Mouse (Mus musculus): ENCODE results near the gene Nostrin.

Nostrin gene

DNA sequence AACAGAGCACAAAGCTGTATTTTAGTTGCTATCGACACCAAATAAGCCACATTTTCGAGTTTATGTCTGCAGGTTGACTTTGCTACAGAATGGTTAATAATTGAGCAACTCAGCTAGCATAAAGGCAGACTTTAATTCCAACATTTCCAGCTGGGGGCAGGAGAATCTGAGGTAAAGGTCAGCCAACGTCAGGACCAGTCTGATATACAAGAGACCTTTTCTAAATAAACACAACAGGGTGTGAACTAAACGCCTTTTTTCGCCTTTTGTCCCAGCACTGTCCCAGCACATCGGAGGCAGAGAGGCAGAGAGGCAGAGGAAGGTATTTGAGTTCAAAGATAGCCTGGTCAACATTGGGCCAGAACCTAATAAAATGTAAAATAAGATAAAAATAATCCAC lies 69.6 kb downstream of the Nostrin start:
- DNase-seq (ENCODE audit: low read depth, low spot score): no peak

DNA sequence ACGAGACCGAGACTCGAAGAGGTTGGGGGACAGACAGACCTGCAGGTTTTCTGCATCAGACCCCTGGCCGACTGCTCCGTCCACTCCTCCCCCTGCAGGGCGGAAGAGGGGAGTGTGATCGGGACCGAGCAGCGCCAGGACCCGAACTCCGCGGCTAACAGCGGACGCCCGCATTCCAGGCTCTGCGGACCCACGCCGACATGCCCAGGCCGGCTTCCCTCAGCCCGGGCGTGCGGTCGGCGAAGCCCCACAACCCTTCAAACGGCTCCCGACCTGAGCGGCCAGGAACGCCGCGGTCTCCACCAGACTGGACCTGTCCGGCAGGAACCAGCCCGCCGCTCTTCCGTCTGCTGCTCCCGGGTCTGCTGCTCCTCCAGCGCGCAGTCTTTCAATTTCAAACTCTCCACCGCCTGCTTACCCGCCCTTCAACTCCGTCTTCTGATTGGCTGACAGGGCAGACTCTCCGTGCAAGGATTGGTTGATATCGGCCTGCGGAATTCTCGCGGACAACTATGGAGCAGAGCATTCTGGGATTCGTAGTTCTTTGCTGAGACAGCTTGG lies 70.3 kb downstream of the Nostrin start, which contains the start of gene Spc25:
TSS of gene Spc25 (minus strand) at position 404 of the 561 bp plus-strand sequence.
- peak; percentile 94 for DNase-seq (ENCODE audit: low read depth, low spot score)

DNA sequence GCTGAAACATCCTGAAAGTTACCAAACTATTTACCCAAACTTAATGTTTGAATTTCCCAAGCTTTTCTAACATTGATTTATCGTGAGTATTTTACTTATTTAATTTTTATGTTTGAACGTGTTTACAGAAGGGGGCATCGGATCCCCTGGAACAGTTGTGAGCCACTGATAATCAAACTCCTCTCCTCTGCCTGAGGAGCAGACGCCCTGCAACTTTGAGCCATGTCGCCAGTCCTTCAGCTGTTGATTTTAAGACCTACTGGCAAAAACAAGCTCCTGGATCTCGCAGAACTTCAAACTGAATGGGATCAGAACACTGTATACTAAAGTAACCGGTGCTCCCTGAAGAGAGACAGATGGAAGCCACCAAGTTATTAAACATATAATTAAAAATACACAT lies 70.9 kb downstream of the Nostrin start:
- DNase-seq (ENCODE audit: low read depth, low spot score): peak; percentile 44

DNA sequence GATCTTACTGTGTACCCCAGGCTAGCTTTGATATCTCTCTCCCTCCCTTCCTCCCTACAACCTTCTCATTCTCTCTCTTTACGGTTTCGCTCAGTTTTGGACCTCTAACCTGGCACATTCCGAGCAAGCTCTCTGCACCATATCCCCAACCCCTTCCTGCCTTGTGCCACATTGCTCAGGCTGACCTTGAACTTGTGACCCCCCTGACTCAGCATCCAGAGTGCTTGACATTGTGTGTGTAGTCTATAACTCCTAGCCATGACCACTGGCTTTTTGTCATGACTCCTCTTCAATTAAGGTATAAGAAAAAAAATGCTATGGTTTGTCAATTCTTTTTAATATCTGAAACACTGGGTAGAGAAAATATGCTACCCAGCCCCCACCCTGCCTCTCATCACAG lies 74.1 kb downstream of the Nostrin start:
- no peak for DNase-seq (ENCODE audit: low read depth, low spot score)

DNA sequence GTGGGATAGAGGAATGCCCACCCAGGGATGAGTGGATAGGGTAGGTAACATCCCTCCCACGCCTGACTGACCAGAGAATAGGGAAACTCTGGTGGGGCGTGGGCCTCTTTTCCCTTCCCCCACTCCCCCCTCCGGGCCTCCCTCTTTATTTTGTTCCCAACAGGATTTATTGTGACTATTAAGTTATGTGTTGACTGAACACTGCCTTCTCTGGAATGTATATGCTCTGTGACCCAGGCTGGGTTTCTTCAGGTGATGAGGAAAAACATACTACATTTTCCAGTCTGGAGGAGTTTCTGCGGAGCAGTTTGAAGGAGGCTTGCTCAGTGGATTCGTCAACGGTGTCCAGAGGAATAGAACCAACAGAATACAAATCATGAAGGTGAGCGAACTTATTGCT lies 75.2 kb downstream of the Nostrin start, which contains the start of gene G6pc2:
TSS of gene G6pc2 (plus strand) at position 301 of the 400 bp plus-strand sequence.
- DNase-seq (ENCODE audit: low read depth, low spot score): no peak

DNA sequence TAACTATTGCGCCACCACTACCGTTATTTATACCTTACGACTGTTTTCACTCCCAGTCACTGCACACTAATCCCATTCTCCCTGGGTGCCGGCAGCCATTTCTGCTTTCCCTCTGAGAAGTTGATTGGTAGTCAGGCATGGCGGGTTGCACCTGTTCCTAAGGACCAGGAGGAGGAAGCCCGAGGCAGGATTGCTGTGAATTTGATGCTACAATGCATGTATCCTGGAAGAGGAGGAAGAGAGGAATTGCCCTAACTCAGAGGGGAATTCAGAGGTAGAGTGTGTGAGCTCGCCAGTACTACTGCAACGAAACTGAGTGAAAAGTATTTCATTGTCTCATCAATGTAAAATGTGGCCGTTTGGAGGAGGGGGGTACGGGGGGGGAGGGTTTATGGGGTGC lies 77.1 kb downstream of the Nostrin start:
- DNase-seq (ENCODE audit: low read depth, low spot score): no peak

DNA sequence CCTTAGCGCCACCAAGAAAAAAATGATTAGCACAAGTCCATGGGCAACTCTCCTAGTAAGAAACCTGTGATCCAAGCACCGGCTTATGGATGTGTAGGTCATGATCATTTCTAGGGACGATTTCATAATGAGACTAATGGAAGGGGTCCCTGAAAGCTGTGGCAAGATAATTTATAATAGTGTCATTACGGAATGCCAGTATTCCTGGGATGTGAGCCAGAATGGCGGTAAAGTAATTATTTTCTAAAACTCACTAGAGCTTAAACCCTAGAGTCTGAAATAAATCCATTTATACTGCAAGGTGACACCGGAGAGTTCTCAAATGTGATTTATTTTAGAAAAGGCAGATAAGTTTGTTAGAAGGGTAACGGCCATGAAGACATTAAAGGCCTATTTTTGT lies 79.6 kb downstream of the Nostrin start:
- DNase-seq (ENCODE audit: low read depth, low spot score): no peak

DNA sequence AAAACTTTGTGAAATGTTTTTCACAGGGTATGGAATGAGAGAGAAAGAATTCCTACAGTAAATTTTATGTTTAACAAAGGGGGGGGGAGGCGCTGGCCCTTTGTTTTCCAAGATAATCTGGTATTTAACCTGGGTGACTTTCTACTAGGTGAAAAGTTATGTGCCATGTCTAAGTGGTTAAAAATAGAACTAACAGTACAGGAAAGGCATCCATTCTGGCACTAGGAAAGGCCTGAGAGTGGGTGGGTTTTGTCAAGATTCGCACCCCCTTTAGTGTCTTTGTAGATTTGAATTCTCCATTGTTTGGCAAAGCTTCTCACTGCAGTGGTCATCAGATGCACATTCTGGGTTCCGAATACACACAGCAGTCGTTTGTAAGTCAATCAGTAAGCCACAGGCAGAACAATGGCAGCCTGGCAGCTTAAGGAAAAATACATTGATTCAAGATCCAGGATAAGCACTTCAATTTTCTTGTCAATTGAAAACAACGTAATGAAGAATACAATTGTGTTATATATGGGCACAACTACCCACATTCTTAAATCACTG lies 86.3 kb downstream of the Nostrin start:
- DNase-seq (ENCODE audit: low read depth, low spot score): no peak

DNA sequence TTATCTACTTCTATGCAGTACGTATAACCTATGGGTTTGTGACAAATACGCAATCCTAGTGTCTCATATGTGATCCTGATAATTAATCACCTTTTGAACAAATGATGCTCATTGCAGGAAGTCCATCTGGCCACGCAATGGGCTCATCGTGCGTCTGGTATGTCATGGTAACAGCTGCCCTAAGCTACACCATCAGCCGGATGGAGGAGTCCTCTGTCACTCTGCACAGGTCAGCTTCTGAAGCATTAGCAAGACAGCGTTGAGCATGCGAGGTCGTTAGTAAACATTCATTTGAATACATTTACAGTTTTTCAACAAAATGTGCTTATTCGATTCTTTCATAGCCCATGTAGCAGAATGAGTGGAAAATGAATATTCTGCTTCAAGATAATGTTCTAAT lies 87.2 kb downstream of the Nostrin start:
- no peak for DNase-seq (ENCODE audit: low read depth, low spot score)

DNA sequence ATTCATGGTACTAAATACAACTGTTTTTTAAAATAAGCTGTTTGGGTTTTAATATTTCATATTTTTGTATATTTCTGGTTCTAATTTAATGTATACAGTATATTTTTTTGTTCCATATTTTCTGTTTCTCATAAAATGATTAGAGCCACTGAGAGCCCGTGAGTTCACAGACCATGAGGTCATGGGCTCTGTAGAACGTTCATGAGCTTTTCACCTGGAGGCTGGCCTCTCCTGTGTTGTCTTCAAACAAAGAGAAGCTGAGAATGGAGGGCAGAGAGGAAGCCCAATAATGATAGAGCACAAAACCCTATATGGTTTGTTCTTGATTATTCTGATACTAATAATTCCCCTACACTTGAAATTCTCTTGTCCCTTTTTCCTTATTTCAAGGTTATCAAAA lies 89.1 kb downstream of the Nostrin start:
- no peak for DNase-seq (ENCODE audit: low read depth, low spot score)

DNA sequence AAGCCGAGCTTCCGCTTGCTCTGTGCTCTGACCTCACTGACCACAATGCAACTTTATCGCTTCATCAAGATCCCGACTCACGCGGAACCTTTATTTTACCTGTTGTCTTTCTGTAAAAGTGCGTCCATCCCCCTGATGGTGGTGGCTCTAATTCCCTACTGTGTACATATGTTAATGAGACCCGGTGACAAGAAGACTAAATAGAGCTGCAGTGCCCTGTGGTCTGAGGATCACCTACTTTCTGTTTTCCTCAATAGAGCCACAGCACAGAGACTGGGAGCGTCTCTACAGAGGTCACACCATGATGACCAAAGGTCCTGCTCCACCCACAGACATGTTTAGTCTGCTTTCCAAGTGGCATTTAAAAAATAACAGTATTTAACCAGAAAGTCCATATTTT lies 91.3 kb downstream of the Nostrin start:
- DNase-seq (ENCODE audit: low read depth, low spot score): no peak

DNA sequence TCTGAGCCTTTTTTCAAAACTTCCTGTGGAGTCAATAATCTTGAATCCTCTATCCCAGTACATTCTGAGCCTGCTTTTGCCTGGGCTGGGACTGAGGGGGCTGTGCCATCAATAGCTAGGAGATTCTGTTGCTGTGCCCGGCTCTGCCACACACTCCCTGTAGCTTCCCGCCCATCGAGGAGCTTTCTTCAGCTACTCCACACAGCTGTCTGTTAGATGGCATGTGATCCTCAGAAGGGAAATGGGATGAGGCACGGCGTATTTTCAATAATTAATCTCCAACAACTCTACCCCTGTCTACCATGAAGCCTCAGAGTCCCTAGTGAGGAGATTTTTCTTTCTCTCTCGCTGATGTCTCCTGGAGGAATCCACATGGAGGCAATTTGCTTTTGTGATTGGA lies 93.0 kb downstream of the Nostrin start:
- no peak for DNase-seq (ENCODE audit: low read depth, low spot score)

DNA sequence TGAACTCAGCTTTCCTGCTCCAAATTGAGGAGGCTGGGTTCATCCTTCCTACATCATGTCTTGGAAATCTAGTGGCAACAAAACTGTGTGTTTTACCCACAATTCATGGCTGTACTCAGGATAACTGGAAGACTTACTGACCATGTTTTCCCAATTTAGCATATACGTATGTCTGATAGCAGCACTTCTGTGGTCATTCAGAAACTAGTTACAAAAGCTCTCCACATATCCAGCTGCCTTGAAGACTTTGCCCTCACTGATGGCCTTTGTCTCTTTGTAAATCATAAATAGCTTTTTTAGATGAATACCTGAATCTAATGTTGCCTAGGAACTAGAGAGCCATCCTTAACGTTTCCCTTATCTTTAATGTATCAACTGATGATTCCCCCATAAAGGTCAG lies 94.5 kb downstream of the Nostrin start:
- no peak for DNase-seq (ENCODE audit: low read depth, low spot score)

DNA sequence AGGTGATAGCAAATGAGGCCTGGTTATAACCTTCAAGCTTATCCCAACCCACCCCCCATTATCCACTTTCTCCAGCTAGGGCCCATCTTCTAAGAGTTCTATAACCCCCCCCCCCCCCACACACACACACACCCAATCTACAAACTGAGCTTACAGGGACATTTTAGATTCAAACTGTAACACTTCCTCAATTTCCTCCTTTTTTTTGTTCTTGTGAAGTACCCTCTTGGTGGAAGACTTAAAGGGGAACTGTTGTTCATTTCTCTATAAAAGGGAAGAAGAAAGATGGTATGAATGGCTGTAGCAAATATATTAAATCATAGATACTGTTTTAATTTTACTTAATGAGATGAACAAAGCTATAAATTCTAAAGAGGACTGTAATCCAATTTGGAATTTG lies 96.5 kb downstream of the Nostrin start:
- DNase-seq (ENCODE audit: low read depth, low spot score): no peak

DNA sequence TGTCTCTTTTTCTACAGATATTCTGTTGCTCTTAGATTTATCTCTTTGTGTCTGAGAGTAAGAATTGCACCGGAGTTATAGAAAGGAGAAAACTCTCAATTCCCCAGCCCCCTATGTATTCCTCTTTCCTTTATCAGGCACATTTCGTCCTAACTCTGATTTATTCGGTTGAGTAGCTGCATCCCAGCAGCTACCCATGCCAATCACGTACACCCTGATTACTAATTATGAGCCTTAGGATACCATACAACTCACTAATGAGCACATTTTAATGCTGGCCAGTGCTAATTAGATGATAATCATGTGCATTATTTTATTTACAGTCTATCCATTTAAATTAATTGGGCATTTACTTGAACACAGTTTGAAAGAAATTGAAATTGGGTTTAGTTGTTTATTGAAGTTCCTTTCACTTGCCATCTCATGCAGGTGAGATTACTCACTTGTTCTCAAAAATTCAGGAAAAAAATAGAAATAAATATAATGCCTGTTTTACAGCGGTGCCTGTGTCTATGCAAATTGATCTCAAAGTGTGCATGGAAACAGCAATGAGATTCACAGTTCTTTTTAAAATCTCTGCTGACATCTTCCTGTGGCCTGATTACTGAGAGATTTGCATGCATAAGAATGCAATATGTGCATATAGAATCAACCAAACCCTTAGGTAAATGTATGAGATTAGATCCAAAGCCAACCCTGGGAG lies 99.5 kb downstream of the Nostrin start:
- no peak for DNase-seq (ENCODE audit: low read depth, low spot score)
